ENCODE assay signal across 1 mouse cellular context in the genomic region with DNA sequence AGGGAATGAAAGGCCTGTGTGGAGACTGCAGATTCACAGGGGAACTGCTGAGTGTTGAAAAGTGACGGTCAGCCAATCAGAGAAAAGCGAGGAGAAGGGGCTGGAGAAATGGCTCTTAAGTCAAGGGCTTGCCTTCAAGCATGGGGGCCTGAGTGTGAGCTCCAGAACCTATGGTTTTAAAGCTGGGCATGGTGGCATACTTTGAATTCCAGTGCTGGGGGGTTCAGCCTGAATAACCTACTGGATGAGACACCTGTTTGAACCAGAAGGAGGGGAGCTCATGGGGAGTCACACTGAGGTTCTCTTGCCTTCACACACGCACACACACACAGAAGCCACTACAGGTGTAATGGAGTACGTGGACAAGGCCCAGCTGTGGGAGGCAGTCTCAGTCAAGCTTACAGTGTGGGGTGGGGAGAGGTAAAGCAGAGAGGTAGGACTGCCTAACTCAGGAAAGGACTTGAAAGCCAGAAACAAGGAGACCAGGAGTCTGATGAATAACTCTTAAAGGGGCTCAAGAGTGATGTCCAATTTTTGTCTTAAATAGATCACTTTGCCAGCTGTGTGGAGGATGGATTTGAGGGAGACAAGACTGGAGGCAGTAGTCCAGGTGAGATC.
TF ChIP-seq lines count a peak whose summit lies in the region.

No protein-coding gene starts in this region.

TF ChIP-seq in CH12.LX, 34 proteins besides CTCF, POLR2A, EP300 and RAD21 (continued from another document):
- TF ChIP-seq MAZ (IDR thresholded peaks at IDR 0.05; ENCODE audit: low read depth, low read length) = no peak
